ENCODE assay signal across 9 mouse cellular contexts in genomic region chr2:172468346-172468819, GRCm38 (mm10). TPM values are rescaled to one million over a fixed set of nuclear protein-coding genes. Genes with fewer than 3 reads are reported as not detected.
DNase-seq lines count a peak whose midpoint lies in the region; ATAC-seq lines count a peak whose summit lies in the region.
"Had no signal": no experiment of that assay in that cellular context is flagged by ENCODE, and none has a peak within 500 bp of the region (broad histone marks: within the 10 kb centered on the region; RNA-seq: fewer than 3 reads in every experiment).

No protein-coding gene starts in this region.

- ATAC-seq in midbrain, embryonic 14.5 days (ENCODE audit: low FRiP score, low TSS enrichment): no peak
- ATAC-seq in midbrain, embryonic 15.5 days (replicated peaks): no peak; the same call in 1 of the 2 replicates
- peak; percentile 86 for ATAC-seq in lung, embryonic 16.5 days (ENCODE audit: low read depth)
- no peak for ATAC-seq in inflammation-experienced regulatory T-cells, adult 6 months

- no peak overlapping the region for H3K9ac ChIP-seq in midbrain, embryonic 14.5 days (replicated peaks; ENCODE audit: low read length)
- no peak overlapping the region for H3K9ac ChIP-seq in midbrain, embryonic 15.5 days
- H3K9ac ChIP-seq in lung, embryonic 16.5 days (ENCODE audit: low read length): no peak overlapping the region
- H3K9ac ChIP-seq: embryonic facial prominence, embryonic 12.5 days had no signal

- no peaks in the 10 kb centered on the region for H3K9me3 ChIP-seq in midbrain, embryonic 14.5 days (ENCODE audit: control insufficient read depth, low read length)
- no peaks in the 10 kb centered on the region for H3K9me3 ChIP-seq in midbrain, embryonic 15.5 days
- H3K9me3 ChIP-seq in lung, embryonic 16.5 days (ENCODE audit: control insufficient read depth, low read length): no peaks in the 10 kb centered on the region
- no peaks in the 10 kb centered on the region for H3K9me3 ChIP-seq in heart, embryonic 10.5 days
- H3K9me3 ChIP-seq: embryonic facial prominence, embryonic 12.5 days had no signal

- H3K4me2 ChIP-seq in midbrain, embryonic 14.5 days (ENCODE audit: low read length): no peak overlapping the region
- no peak overlapping the region for H3K4me2 ChIP-seq in midbrain, embryonic 15.5 days
- H3K4me2 ChIP-seq in lung, embryonic 16.5 days (ENCODE audit: low read depth, low read length): no peak overlapping the region
- H3K4me2 ChIP-seq: embryonic facial prominence, embryonic 12.5 days had no signal

- peak; percentile 49 for DNase-seq in midbrain, embryonic 14.5 days
- DNase-seq in fibroblast of lung, adult 2 months (ENCODE audit: low read depth): peak; percentile 41
- DNase-seq in testis, postnatal 10 days (ENCODE audit: low spot score): peak; percentile 61
- DNase-seq in heart, embryonic 10.5 days (ENCODE audit: low spot score): no peak
- DNase-seq: heart, postnatal 36 days had no signal

- no peak overlapping the region for H3K4me3 ChIP-seq in midbrain, embryonic 14.5 days (replicated peaks; ENCODE audit: low read depth, low read length)
- no peak overlapping the region for H3K4me3 ChIP-seq in midbrain, embryonic 15.5 days
- no peak overlapping the region for H3K4me3 ChIP-seq in lung, embryonic 16.5 days (ENCODE audit: low read length)
- H3K4me3 ChIP-seq in heart, embryonic 10.5 days: no peak overlapping the region
- H3K4me3 ChIP-seq: embryonic facial prominence, embryonic 12.5 days had no signal

- H3K27me3 ChIP-seq in midbrain, embryonic 14.5 days (ENCODE audit: control insufficient read depth, insufficient read depth, low read length): no peaks in the 10 kb centered on the region
- H3K27me3 ChIP-seq in midbrain, embryonic 15.5 days (replicated peaks): no peaks in the 10 kb centered on the region
- H3K27me3 ChIP-seq in lung, embryonic 16.5 days (ENCODE audit: control insufficient read depth, insufficient read depth, low read depth, low read length): no peaks in the 10 kb centered on the region
- H3K27me3 ChIP-seq in heart, embryonic 10.5 days (ENCODE audit: insufficient read depth, poor library complexity, severe bottlenecking): no peaks in the 10 kb centered on the region
- H3K27me3 ChIP-seq: embryonic facial prominence, embryonic 12.5 days had no signal

- H3K4me1 ChIP-seq in midbrain, embryonic 14.5 days (ENCODE audit: control insufficient read depth, insufficient read depth, low read length): no peaks in the 10 kb centered on the region
- no peaks in the 10 kb centered on the region for H3K4me1 ChIP-seq in midbrain, embryonic 15.5 days
- peaks cover 4% of the 10 kb centered on the region; the same call in 1 of the 2 replicates for H3K4me1 ChIP-seq in lung, embryonic 16.5 days (replicated peaks; ENCODE audit: control insufficient read depth, insufficient read depth, low read length)
- no peaks in the 10 kb centered on the region for H3K4me1 ChIP-seq in heart, embryonic 10.5 days

- 86% methylated on average over 11 of the region's 11 CpGs for WGBS in midbrain, embryonic 14.5 days
- 84% methylated on average over 11 of the region's 11 CpGs for WGBS in midbrain, embryonic 15.5 days
- WGBS in lung, embryonic 16.5 days: 59% methylated on average over 11 of the region's 11 CpGs
- WGBS in heart, embryonic 10.5 days: 95% methylated on average over 11 of the region's 11 CpGs

- peaks cover 62% of the 10 kb centered on the region for H3K36me3 ChIP-seq in midbrain, embryonic 14.5 days (ENCODE audit: control insufficient read depth, insufficient read depth, low read length)
- H3K36me3 ChIP-seq in midbrain, embryonic 15.5 days (replicated peaks): peaks cover 26% of the 10 kb centered on the region; the same call in 1 of the 2 replicates
- peaks cover 20% of the 10 kb centered on the region for H3K36me3 ChIP-seq in lung, embryonic 16.5 days (ENCODE audit: control insufficient read depth, insufficient read depth, low read length)
- H3K36me3 ChIP-seq in heart, embryonic 10.5 days: peaks cover 63% of the 10 kb centered on the region

- no peak overlapping the region for H3K27ac ChIP-seq in midbrain, embryonic 14.5 days (replicated peaks; ENCODE audit: low read depth, low read length)
- no peak overlapping the region for H3K27ac ChIP-seq in midbrain, embryonic 15.5 days
- peak overlapping the region; percentile 32 for H3K27ac ChIP-seq in lung, embryonic 16.5 days (ENCODE audit: low read length)
- no peak overlapping the region for H3K27ac ChIP-seq in heart, embryonic 10.5 days
- H3K27ac ChIP-seq: embryonic facial prominence, embryonic 12.5 days had no signal

RNA-seq across cellular contexts. Expression of gene Fam209, which starts 3.9 kb away (rescaled TPM):
- polyA plus RNA-seq in midbrain, embryonic 14.5 days (2014; fragmentation: Nextera tagmentation; extraction: Ambion mirVana): 0.55 and 0.76 TPM in 2 replicates
- 0.52 TPM in 1 of 2 replicates, not detected in the other for polyA plus RNA-seq in midbrain, embryonic 15.5 days (2015; fragmentation: Nextera tagmentation; extraction: Ambion mirVana)
- 0.30 and 0.54 TPM in 2 replicates for polyA plus RNA-seq in lung, embryonic 16.5 days (2015; fragmentation: Nextera tagmentation; extraction: Ambion mirVana)
- polyA plus RNA-seq in inflammation-experienced regulatory T-cells, adult 6 months (2017; shearing (Covaris generic)): 1 to 10 TPM in 2 of 3 experiments, under 1 TPM in 1; 0.83 to 3.0 (median 2.1) TPM
- not detected in 2 replicates for polyA plus RNA-seq in heart, embryonic 10.5 days (2016; fragmentation: Nextera tagmentation; extraction: Ambion mirVana)

RNA-seq across cellular contexts. Expression of gene Gcnt7, which starts 10.0 kb away (rescaled TPM):
- polyA plus RNA-seq in midbrain, embryonic 14.5 days (2014; fragmentation: Nextera tagmentation; extraction: Ambion mirVana): 0.84 and 1.6 TPM in 2 replicates
- 2.0 and 2.3 TPM in 2 replicates for polyA plus RNA-seq in midbrain, embryonic 15.5 days (2015; fragmentation: Nextera tagmentation; extraction: Ambion mirVana)
- polyA plus RNA-seq in lung, embryonic 16.5 days (2015; fragmentation: Nextera tagmentation; extraction: Ambion mirVana): 1.9 and 2.0 TPM in 2 replicates
- polyA plus RNA-seq in inflammation-experienced regulatory T-cells, adult 6 months (2017; shearing (Covaris generic)): 1 to 10 TPM; 3.7 to 5.2 (median 3.8) TPM
- 1.4 and 1.8 TPM in 2 replicates for polyA plus RNA-seq in heart, embryonic 10.5 days (2016; fragmentation: Nextera tagmentation; extraction: Ambion mirVana)

RNA-seq across cellular contexts. Expression of gene Rtf2, which starts 28.0 kb away (rescaled TPM):
- 87.2 and 101 TPM in 2 replicates for polyA plus RNA-seq in midbrain, embryonic 14.5 days (2014; fragmentation: Nextera tagmentation; extraction: Ambion mirVana)
- 96.7 and 98.0 TPM in 2 replicates for polyA plus RNA-seq in midbrain, embryonic 15.5 days (2015; fragmentation: Nextera tagmentation; extraction: Ambion mirVana)
- polyA plus RNA-seq in lung, embryonic 16.5 days (2015; fragmentation: Nextera tagmentation; extraction: Ambion mirVana): 75.8 and 80.0 TPM in 2 replicates
- polyA plus RNA-seq in inflammation-experienced regulatory T-cells, adult 6 months (2017; shearing (Covaris generic)): 100 to 1,000 TPM; 125 to 139 (median 135) TPM
- polyA plus RNA-seq in heart, embryonic 10.5 days (2016; fragmentation: Nextera tagmentation; extraction: Ambion mirVana): 56.0 and 66.0 TPM in 2 replicates
